In genomic region chr13:59881989-59882784, GRCm38 (mm10) we compare ENCODE assay signal across 8 mouse cellular contexts. TPM values are rescaled to one million over a fixed set of nuclear protein-coding genes. Genes with fewer than 3 reads are reported as not detected.
DNase-seq lines count a peak whose midpoint lies in the region; ATAC-seq lines count a peak whose summit lies in the region.
"Had no signal": no experiment of that assay in that cellular context is flagged by ENCODE, and none has a peak within 500 bp of the region (broad histone marks: within the 10 kb centered on the region; RNA-seq: fewer than 3 reads in every experiment).

No protein-coding gene starts in this region.

- H3K4me3 ChIP-seq in neural tube, embryonic 11.5 days (ENCODE audit: low read depth, low read length): no peak overlapping the region
- H3K4me3 ChIP-seq in forebrain, embryonic 15.5 days: no peak overlapping the region

- H3K27ac ChIP-seq in neural tube, embryonic 11.5 days (ENCODE audit: low read depth, low read length): no peak overlapping the region
- H3K27ac ChIP-seq in forebrain, embryonic 15.5 days (replicated peaks): no peak overlapping the region

- peak; percentile 55 for ATAC-seq in neural tube, embryonic 11.5 days (ENCODE audit: insufficient read depth, low FRiP score, low TSS enrichment)
- ATAC-seq in forebrain, embryonic 15.5 days (replicated peaks): no peak

- intact Hi-C loops in left cerebral cortex, postnatal 36 days (cut with DNase I): no loop called here

- WGBS in neural tube, embryonic 11.5 days: 13% methylated on average over 16 of the region's 19 CpGs
- WGBS in forebrain, embryonic 15.5 days: 24% methylated on average over 17 of the region's 19 CpGs

- DNase-seq in neural tube, embryonic 11.5 days (ENCODE audit: low spot score): peak; percentile 29
- DNase-seq in neural tube, embryonic 10.5 days (ENCODE audit: extremely low spot score, low spot score): no peak
- peak; percentile 49 to 58 for DNase-seq in kidney, postnatal 25 days
- no peak for DNase-seq in frontal cortex, adult 2 months (ENCODE audit: extremely low spot score in 1 of 2, low spot score in 1 of 2)
- DNase-seq in retina, postnatal 1 day: no peak
- no peak for DNase-seq in left cerebral cortex, postnatal 36 days (ENCODE audit: low spot score in 2 of 2)
- DNase-seq: thymus, adult 18-20 months had no signal

- H3K36me3 ChIP-seq in neural tube, embryonic 11.5 days (ENCODE audit: control insufficient read depth, insufficient read depth, low read length): no peaks in the 10 kb centered on the region
- no peaks in the 10 kb centered on the region for H3K36me3 ChIP-seq in forebrain, embryonic 15.5 days

- peak overlapping the region; percentile 13; the same call in 1 of the 2 replicates for H3K4me2 ChIP-seq in neural tube, embryonic 11.5 days (ENCODE audit: low read depth)
- H3K4me2 ChIP-seq in forebrain, embryonic 15.5 days (replicated peaks): peak overlapping the region; percentile 22

- no peak overlapping the region for H3K9ac ChIP-seq in neural tube, embryonic 11.5 days (ENCODE audit: low read length)
- H3K9ac ChIP-seq in forebrain, embryonic 15.5 days (replicated peaks): no peak overlapping the region

- peaks cover 5% of the 10 kb centered on the region for H3K4me1 ChIP-seq in neural tube, embryonic 11.5 days (ENCODE audit: control insufficient read depth, insufficient read depth, low read length)
- H3K4me1 ChIP-seq in forebrain, embryonic 15.5 days: peaks cover 3% of the 10 kb centered on the region; the same call in 1 of the 2 replicates

- no peaks in the 10 kb centered on the region for H3K27me3 ChIP-seq in neural tube, embryonic 11.5 days (ENCODE audit: control insufficient read depth, insufficient read depth, low read length)
- no peaks in the 10 kb centered on the region for H3K27me3 ChIP-seq in forebrain, embryonic 15.5 days

- H3K9me3 ChIP-seq in neural tube, embryonic 11.5 days (ENCODE audit: control insufficient read depth, low read length): no peaks in the 10 kb centered on the region
- 0 out of 2 replicates have a peak, but pooled peaks cover 3% of the 10 kb centered on the region for H3K9me3 ChIP-seq in forebrain, embryonic 15.5 days

RNA-seq across cellular contexts. Expression of gene Tut7, which starts 59.2 kb away (rescaled TPM):
- 51.8 and 53.4 TPM in 2 replicates for polyA plus RNA-seq in neural tube, embryonic 11.5 days (2014; fragmentation: Nextera tagmentation; extraction: Ambion mirVana)
- polyA plus RNA-seq in forebrain, embryonic 15.5 days (2015; fragmentation: Nextera tagmentation; extraction: Ambion mirVana): 54.9 and 58.9 TPM in 2 replicates
- 39.1 and 46.3 TPM in 2 replicates for polyA plus RNA-seq in frontal cortex, adult 2 months (2012; rRNA removed)
- 10 to 100 TPM; 56.0 to 66.8 TPM for total RNA-seq in left cerebral cortex, postnatal 36 days (2021)

Comparison
In these comparisons a context has a peak if more than half of its experiments do, and no peak if none do; other contexts are left out.
1. DNase-seq: peak in neural tube, embryonic 11.5 days (single experiment) and kidney, postnatal 25 days (2 of 2); none in neural tube, embryonic 10.5 days (single experiment), frontal cortex, adult 2 months (0 of 2), retina, postnatal 1 day (single experiment) and left cerebral cortex, postnatal 36 days (0 of 2).